Mouse (Mus musculus) embryonic facial prominence, embryonic 11.5 days (tissue): ENCODE data around the gene Nxnl1. TPM values are rescaled to one million over a fixed set of nuclear protein-coding genes. Genes with fewer than 3 reads are reported as not detected.

ENCODE experiments used
- ATAC-seq: fragments of 200-750 bp; cut with Nextera tagmentation; replicated peaks from 2 replicates; pipeline ENCODE4 v1.8.0; 2017; ENCODE audit warnings: low read depth; ENCODE audit not compliant: insufficient number of reproducible peaks, low FRiP score, low TSS enrichment
- DNase-seq: peaks from one replicate; pipeline ENCODE4 v3.0.0-alpha.2; 2015; ENCODE audit warnings: low spot score
- H3K27ac ChIP-seq: fragments of 300-500 bp; sonication (generic); replicated peaks from 2 replicates; pipeline ENCODE4 v1.5.1; 2014; ENCODE audit warnings: mild to moderate bottlenecking, low read depth, low read length, control low read depth
- H3K27me3 ChIP-seq: fragments of 300-500 bp; sonication (generic); 2 replicates; pipeline ENCODE4 v1.6.1; 2014; ENCODE audit warnings: mild to moderate bottlenecking, low read length, moderate library complexity, mixed read lengths; ENCODE audit not compliant: control insufficient read depth, insufficient read depth
- H3K36me3 ChIP-seq: fragments of 300-500 bp; sonication (generic); replicated peaks from 2 replicates; pipeline ENCODE4 v1.6.1; 2014; ENCODE audit warnings: low read depth, mild to moderate bottlenecking, low read length, moderate library complexity, mixed read lengths; ENCODE audit not compliant: control insufficient read depth, insufficient read depth
- H3K4me1 ChIP-seq: fragments of 300-500 bp; sonication (generic); 2 replicates; pipeline ENCODE4 v1.6.1; 2014; ENCODE audit warnings: low read length, mixed read lengths; ENCODE audit not compliant: control insufficient read depth, insufficient read depth
- H3K4me2 ChIP-seq: fragments of 300-500 bp; sonication (generic); 2 replicates; pipeline ENCODE4 v1.6.1; 2014; ENCODE audit warnings: low read depth, mild to moderate bottlenecking, control low read depth, low read length, moderate library complexity
- H3K4me3 ChIP-seq: fragments of 300-500 bp; sonication (generic); 2 replicates; pipeline ENCODE4 v1.5.1; 2014; ENCODE audit warnings: low read depth, low read length, control low read depth
- H3K9ac ChIP-seq: fragments of 300-500 bp; sonication (generic); replicated peaks from 2 replicates; pipeline ENCODE4 v1.6.1; 2014; ENCODE audit warnings: mild to moderate bottlenecking, control low read depth, low read length
- H3K9me3 ChIP-seq: fragments of 300-500 bp; sonication (generic); replicated peaks from 2 replicates; pipeline ENCODE4 v1.6.1; 2016; ENCODE audit warnings: mild to moderate bottlenecking, low read length, inconsistent platforms, mixed read lengths; ENCODE audit not compliant: control insufficient read depth
- WGBS: fragments of 180-500 bp; shearing (Covaris S2); extraction: QIAGEN DNeasy Blood & Tissue Kit; methylation state at CpG from one replicate; pipeline ENCODE4 v1.1.7; 2014; 5-methylcytosine and 5-hydroxymethylcytosine counted together
- polyA plus RNA-seq: library from polyadenylated mRNA; unstranded; fragments of >200 nt; fragmentation: Nextera tagmentation; extraction: Ambion mirVana; gene quantifications from 2 replicates; pipeline ENCODE4 v1.2.1, GENCODE M21; 2014

Nxnl1 gene
- polyA plus RNA-seq, 1 experiment from 2014 or later: not detected

DNA sequence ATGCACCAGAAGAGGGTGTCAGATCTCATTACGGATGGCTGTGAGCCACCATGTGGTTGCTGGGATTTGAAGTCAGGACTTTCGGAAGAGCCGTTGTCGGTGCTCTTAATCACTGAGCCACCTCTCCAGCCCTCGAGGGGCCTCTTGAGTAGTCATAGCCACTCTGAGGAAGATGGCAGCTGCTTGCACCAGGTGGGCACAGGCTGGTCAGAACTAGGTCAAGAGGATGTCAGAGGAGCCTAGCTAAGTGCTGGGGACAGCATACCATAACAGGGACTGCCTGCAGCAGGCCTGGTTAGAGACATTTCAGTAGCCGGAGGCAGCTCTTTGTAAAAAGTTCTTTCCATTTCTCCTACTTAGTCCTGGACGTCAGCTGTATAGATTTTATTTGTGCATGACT, 15.6 kb downstream of the Nxnl1 start:
- ATAC-seq (no peak), DNase-seq (no peak)
- H3K27ac ChIP-seq: no peak overlapping the region
- H3K36me3 ChIP-seq: no peaks in the 10 kb centered on the region
- no peaks in the 10 kb centered on the region for H3K9me3 ChIP-seq
- no peaks in the 10 kb centered on the region; the same call in 1 of the 2 replicates for H3K4me1 ChIP-seq
- WGBS: 63% methylated on average over 7 of the region's 7 CpGs
- H3K4me3 ChIP-seq: no peak overlapping the region
- H3K9ac ChIP-seq: no peak overlapping the region
- H3K4me2 ChIP-seq: no peak overlapping the region
- H3K27me3 ChIP-seq: no peaks in the 10 kb centered on the region; the same call in 1 of the 2 replicates

DNA sequence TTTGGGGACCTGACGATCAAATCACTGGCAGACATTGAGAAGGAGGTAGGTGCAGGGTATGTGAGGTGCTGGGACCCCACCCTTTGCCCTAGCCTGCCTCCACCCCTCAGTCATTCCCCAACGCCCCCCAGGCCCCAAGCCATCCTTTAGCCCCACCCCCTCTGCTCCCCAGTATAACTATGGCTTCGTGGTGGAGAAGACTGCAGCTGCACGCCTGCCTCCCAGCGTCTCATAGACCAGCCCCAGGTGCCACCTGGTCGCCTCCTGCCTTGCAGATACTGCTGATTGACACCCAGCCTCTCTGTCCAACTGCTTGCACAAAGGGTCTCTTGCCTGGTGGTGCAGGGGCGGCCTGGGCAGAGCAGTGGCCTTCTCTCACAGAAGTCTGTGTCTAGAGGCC, 18.8 kb downstream of the Nxnl1 start:
- H3K9me3 ChIP-seq: no peaks in the 10 kb centered on the region
- ATAC-seq (no peak), DNase-seq (no peak)
- H3K27ac ChIP-seq: no peak overlapping the region
- H3K4me1 ChIP-seq: no peaks in the 10 kb centered on the region; the same call in 1 of the 2 replicates
- H3K27me3 ChIP-seq: no peaks in the 10 kb centered on the region
- no peaks in the 10 kb centered on the region for H3K36me3 ChIP-seq
- H3K9ac ChIP-seq: no peak overlapping the region
- H3K4me3 ChIP-seq: no peak overlapping the region
- no peak overlapping the region for H3K4me2 ChIP-seq
- 90% methylated on average over 7 of the region's 7 CpGs for WGBS

DNA sequence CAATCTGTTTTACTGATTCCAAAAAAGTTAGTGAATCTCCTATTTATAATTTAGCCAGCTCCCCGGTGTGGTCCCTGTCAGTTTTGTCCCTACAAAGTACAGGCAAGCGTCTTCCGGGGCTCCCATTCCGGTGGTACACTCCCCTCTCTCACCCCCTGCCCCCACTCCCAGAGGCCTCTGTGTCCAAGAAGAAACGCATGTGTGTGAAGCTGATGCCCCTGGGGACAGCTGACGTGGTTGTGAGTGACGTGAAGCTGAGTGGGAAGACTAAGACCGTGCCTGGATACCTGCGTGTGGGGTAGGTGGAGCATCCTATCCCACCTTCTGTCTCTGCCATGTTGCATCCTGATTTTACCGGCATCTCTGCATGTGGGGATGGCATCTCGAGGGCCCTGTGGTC, 21.3 kb downstream of the Nxnl1 start:
- Histone ChIP-seq H3K9me3 (no peaks in the 10 kb centered on the region), H3K4me2 (no peak overlapping the region), H3K4me3 (no peak overlapping the region), H3K27me3 (no peaks in the 10 kb centered on the region), H3K36me3 (no peaks in the 10 kb centered on the region), H3K27ac (no peak overlapping the region), H3K9ac (no peak overlapping the region), H3K4me1 (no peaks in the 10 kb centered on the region)
- WGBS: 89% methylated on average over 11 of the region's 11 CpGs
- ATAC-seq (no peak), DNase-seq (no peak)

DNA sequence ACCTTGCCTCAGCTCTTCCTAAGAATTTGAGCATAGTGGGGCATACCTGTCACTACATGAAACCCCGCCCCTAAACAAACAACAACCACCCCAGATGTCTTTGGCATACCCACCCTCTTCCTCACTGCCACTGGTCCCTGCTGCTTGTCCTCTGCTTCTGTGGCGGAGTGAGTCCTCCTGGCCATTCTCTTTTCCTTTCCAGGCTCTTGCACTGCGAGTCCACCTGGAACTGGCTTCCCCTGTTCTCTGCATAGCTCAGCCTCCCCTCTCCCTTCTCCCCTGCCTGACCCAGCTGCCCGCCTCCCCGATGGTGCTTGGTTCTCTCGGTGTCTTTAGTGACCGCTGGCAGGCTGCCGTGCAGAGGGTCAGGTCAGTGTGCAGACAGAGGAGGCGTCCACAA, 22.6 kb downstream of the Nxnl1 start:
- no peak for ATAC-seq
- H3K4me2 ChIP-seq: no peak overlapping the region; the same call in none of the 2 replicates
- H3K27me3 ChIP-seq: no peaks in the 10 kb centered on the region
- no peak overlapping the region for H3K27ac ChIP-seq
- no peak overlapping the region for H3K9ac ChIP-seq
- no peak for DNase-seq
- H3K9me3 ChIP-seq: no peaks in the 10 kb centered on the region
- 91% methylated on average over 9 of the region's 9 CpGs for WGBS
- no peaks in the 10 kb centered on the region for H3K4me1 ChIP-seq
- H3K4me3 ChIP-seq: peak overlapping the region; percentile 80; the same call in 1 of the 2 replicates
- no peaks in the 10 kb centered on the region for H3K36me3 ChIP-seq

DNA sequence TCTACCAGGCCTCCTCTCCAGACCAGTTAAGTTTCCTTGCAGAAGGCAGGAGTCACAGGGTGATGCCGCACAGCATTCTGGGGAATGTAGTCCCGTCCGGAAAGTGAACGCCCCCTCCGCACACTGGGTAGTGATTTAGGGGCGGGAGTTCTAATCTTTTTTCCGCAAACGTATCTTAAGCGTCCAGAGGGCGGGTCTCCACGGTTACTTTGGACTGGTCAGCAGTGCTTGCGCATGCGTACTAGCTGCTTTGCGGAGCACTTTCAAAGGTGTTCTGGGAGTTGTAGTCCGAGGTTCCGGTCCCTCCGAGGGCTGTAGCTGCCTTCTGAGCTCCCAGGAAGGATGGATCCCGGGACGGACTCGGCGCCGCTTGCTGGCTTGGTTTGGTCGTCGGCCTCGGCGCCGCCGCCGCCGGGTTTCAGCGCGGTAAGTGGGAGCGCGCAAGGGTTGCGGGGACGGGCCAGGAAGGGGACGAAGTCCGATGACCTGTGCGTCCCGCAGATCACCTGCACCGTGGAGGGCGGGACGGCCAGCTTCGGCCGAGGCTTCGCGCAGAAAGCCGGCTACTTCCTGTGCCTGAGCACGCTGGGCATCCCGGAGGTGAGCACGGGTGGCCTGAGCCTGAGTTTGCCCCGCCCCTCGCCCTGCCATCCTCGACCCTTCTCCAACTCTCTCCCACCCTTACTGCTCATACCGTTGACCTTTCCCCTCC, 23.6 kb downstream of the Nxnl1 start, which contains the start of gene Mvb12a:
TSS of gene Mvb12a (plus strand) at position 291 of the 712 bp plus-strand sequence.
- peak within 1 kb of the TSS; percentile 88 for H3K4me2 ChIP-seq
- peak; percentile 100 for DNase-seq
- WGBS: under 1% methylated on average over 55 of the region's 55 CpGs
- H3K36me3 ChIP-seq: no peaks in the 10 kb centered on the region
- no peaks in the 10 kb centered on the region for H3K27me3 ChIP-seq
- peak; percentile 90 for ATAC-seq
- H3K9ac ChIP-seq: peak within 1 kb of the TSS; percentile 75
- no peaks in the 10 kb centered on the region for H3K4me1 ChIP-seq
- H3K4me3 ChIP-seq: peak within 1 kb of the TSS; percentile 80
- no peaks in the 10 kb centered on the region for H3K9me3 ChIP-seq
- no peak within 1 kb of the TSS for H3K27ac ChIP-seq

DNA sequence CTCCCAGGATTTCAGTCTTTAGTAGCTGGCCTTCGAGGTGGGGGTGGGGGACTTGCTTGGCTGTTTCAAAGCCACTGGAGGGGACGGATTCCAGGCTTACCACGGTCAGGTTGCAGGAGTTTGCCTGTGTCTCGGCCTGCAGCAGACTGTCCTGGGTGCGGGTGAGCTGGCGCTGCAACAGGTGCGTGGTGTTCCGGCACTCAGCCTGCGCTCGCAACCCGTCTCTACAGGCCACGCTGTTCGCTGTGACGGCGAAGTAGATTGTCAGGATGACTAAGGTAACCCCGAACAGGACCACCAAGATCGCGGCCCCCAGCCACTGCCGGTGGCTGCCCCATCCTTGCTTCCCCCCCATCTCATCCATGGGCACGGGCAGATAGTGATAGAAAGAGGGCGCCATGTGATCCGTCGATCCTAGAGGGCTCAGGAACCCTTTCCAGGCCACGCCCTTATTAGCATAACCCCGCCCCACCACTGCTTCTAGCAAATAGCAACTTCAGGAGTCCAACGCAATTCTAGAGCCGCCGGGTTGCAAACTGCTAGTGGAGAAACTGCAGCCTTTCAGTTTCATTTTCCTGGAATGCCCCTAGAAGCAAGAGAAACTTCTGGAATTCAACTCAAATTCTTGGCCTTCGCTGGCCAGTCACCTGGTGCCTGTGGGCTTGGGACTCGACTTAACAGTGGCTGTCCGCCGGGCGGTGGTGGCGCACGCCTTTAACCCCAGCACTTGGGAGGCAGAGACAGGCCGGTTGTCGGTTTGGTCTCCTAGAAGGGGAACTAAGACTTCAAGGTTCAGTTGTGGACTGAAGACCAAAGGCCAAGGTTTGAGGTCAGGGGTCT, 29.2 kb downstream of the Nxnl1 start, which contains the start of gene Bst2:
TSS of gene Bst2 (minus strand) at position 429 of the 840 bp plus-strand sequence.
- H3K9ac ChIP-seq: peak within 1 kb of the TSS; percentile 6
- 1% methylated on average over 37 of the region's 37 CpGs for WGBS
- DNase-seq: peak; percentile 92
- H3K4me3 ChIP-seq: peak within 1 kb of the TSS; percentile 31
- peak within 1 kb of the TSS; percentile 61 for H3K4me2 ChIP-seq
- H3K4me1 ChIP-seq: no peaks in the 10 kb centered on the region
- 0 out of 2 replicates have a peak, but pooled peaks have one; percentile 32 for ATAC-seq
- no peaks in the 10 kb centered on the region for H3K9me3 ChIP-seq
- no peaks in the 10 kb centered on the region for H3K36me3 ChIP-seq
- H3K27ac ChIP-seq: no peak within 1 kb of the TSS
- H3K27me3 ChIP-seq: no peaks in the 10 kb centered on the region

DNA sequence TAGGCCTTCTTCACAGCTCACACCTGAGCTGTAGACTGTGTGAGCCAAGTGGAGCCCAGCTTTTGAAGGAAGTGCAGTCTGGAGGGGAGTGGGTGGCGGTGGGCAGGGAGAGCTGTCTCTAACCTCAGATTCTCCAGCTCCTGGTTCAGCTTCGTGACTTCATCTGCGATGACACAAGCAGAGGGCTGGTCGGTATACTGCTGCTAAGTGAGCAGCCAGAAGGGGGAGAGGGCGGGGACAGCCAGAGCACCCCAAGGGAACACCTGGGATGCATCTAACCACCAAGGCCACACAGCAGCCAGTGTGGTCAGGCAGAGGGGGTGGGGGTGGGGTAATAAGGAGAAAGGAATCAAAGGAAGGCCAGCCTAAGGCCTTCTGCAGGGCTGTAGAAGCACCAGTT, 30.7 kb downstream of the Nxnl1 start:
- H3K9me3 ChIP-seq: no peaks in the 10 kb centered on the region
- no peak overlapping the region for H3K4me2 ChIP-seq
- 67% methylated on average over 5 of the region's 5 CpGs for WGBS
- no peaks in the 10 kb centered on the region for H3K27me3 ChIP-seq
- H3K4me3 ChIP-seq: no peak overlapping the region
- no peaks in the 10 kb centered on the region for H3K36me3 ChIP-seq
- H3K27ac ChIP-seq: no peak overlapping the region
- ATAC-seq (no peak), DNase-seq (no peak)
- no peaks in the 10 kb centered on the region for H3K4me1 ChIP-seq
- no peak overlapping the region for H3K9ac ChIP-seq
